Mouse (Mus musculus) layer of hippocampus, postnatal 36 days (tissue): ENCODE measurements at regions not wholly inside any gene's neighbourhood (a gene's known extent, or its start where the extent isn't known, plus 50 kb on each side); places are given as distances from the start of the nearest gene placed in this dataset.

Experiments
- DNase-seq, 2 experiments: peaks; one replicate each; pipeline ENCODE4 v3.0.0; 2022

- no peak for DNase-seq
Observed at GRCm38 (mm10) chr6:95769808-95770207, 51.2 kb upstream of the Suclg2 start.

- DNase-seq: no peak
Observed at GRCm38 (mm10) chr6:95801651-95802050, 83.1 kb upstream of the Suclg2 start.

GRCm38 (mm10) chr6:95841502-95841901 lies 122.9 kb upstream of the Suclg2 start:
- no peak for DNase-seq

- no peak for DNase-seq
Observed at GRCm38 (mm10) chr6:95846536-95846935, 127.9 kb upstream of the Suclg2 start.

- no peak for DNase-seq
Observed at GRCm38 (mm10) chr6:95875463-95875862, 156.9 kb upstream of the Suclg2 start.

- DNase-seq: no peak
Observed at GRCm38 (mm10) chr6:95876320-95876719, 157.7 kb upstream of the Suclg2 start.

- DNase-seq: no peak
Observed at GRCm38 (mm10) chr6:95886645-95887044, 168.0 kb upstream of the Suclg2 start.

- DNase-seq: no peak
Observed at GRCm38 (mm10) chr6:95902551-95902950, 184.0 kb upstream of the Suclg2 start.

GRCm38 (mm10) chr6:95904085-95904633 lies 185.6 kb upstream of the Suclg2 start:
- no peak for DNase-seq

GRCm38 (mm10) chr6:95905057-95905456 lies 186.5 kb upstream of the Suclg2 start:
- DNase-seq: no peak

- DNase-seq: no peak
Observed at GRCm38 (mm10) chr6:95921737-95922136, 191.2 kb upstream of the Fam19a1 start.

GRCm38 (mm10) chr6:95934561-95934960 lies 178.4 kb upstream of the Fam19a1 start:
- DNase-seq: no peak

GRCm38 (mm10) chr6:95936504-95936903 lies 176.4 kb upstream of the Fam19a1 start:
- no peak for DNase-seq

GRCm38 (mm10) chr6:95939052-95939451 lies 173.9 kb upstream of the Fam19a1 start:
- no peak for DNase-seq

- no peak for DNase-seq
Observed at GRCm38 (mm10) chr6:95960745-95961144, 152.2 kb upstream of the Fam19a1 start.

GRCm38 (mm10) chr6:95966231-95966630 lies 146.7 kb upstream of the Fam19a1 start:
- DNase-seq: no peak

- DNase-seq: no peak
Observed at GRCm38 (mm10) chr6:95975994-95976393, 137.0 kb upstream of the Fam19a1 start.

GRCm38 (mm10) chr6:95997037-95997436 lies 115.9 kb upstream of the Fam19a1 start:
- DNase-seq: no peak

- DNase-seq: no peak
Observed at GRCm38 (mm10) chr6:95997741-95998140, 115.2 kb upstream of the Fam19a1 start.

GRCm38 (mm10) chr6:95999441-95999840 lies 113.5 kb upstream of the Fam19a1 start:
- DNase-seq: no peak

- peak; percentile 31 to 36 for DNase-seq
Observed at GRCm38 (mm10) chr6:96000011-96000476, 112.9 kb upstream of the Fam19a1 start.

- no peak for DNase-seq
Observed at GRCm38 (mm10) chr6:96011299-96011698, 101.7 kb upstream of the Fam19a1 start.

- DNase-seq: no peak
Observed at GRCm38 (mm10) chr6:96028022-96028704, 84.8 kb upstream of the Fam19a1 start.

GRCm38 (mm10) chr6:96043711-96044110 lies 69.2 kb upstream of the Fam19a1 start:
- DNase-seq: no peak
